Mouse (Mus musculus) adrenal gland, adult 8-10 months (tissue): Measurements from ENCODE around the gene Ina. TPM values are rescaled to one million over a fixed set of nuclear protein-coding genes. Genes with fewer than 3 reads are reported as not detected.

Experiments
- DNase-seq: peaks from one replicate; pipeline ENCODE4 v3.0.0; 2022
- total RNA-seq, 4 experiments: library from RNA; stranded (reverse); gene quantifications; 2 replicates each; pipeline ENCODE4 v1.2.4; 2022

Ina gene
- total RNA-seq, 4 experiments from 2014 or later: 6.1 to 9.9 (median 7.6) TPM

DNA sequence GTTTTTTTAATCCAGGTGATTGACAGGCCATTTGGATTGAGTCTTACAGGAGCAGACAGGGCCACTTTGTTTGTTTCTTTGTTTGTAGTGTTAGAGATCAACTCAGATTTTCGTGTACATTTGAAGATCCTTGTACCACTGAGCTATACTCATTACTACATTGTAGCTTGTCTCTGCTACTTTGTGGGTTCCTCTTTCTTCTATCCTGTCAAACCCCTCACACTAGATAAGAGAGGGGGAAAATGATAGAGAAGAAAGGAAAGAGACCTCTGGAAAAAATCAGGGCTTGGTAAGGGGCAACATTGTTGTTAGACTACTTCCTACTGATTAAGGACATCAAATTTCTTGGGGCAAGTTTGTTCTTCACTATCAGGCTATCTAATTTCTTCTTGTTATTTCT, 43.2 kb downstream of the Ina start:
- no peak for DNase-seq

DNA sequence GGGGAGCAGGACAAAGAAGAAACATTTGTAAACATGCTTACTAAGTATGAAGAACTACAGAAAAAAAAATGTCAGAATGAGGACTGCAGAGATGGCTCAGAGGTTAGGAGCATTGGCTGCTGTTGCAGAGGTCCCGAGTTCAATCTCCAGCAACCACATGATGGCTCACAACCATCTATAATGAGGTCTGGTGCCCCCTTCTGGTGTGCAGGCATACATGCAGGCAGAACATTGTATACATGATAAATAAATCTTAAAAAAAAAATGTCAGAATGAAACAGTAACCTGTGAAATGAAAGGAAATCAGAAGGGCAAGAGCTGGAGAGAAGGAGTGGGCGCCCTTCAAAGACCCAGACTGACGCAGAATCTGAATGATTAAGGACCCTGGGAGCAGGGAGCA, 51.4 kb downstream of the Ina start:
- no peak for DNase-seq

DNA sequence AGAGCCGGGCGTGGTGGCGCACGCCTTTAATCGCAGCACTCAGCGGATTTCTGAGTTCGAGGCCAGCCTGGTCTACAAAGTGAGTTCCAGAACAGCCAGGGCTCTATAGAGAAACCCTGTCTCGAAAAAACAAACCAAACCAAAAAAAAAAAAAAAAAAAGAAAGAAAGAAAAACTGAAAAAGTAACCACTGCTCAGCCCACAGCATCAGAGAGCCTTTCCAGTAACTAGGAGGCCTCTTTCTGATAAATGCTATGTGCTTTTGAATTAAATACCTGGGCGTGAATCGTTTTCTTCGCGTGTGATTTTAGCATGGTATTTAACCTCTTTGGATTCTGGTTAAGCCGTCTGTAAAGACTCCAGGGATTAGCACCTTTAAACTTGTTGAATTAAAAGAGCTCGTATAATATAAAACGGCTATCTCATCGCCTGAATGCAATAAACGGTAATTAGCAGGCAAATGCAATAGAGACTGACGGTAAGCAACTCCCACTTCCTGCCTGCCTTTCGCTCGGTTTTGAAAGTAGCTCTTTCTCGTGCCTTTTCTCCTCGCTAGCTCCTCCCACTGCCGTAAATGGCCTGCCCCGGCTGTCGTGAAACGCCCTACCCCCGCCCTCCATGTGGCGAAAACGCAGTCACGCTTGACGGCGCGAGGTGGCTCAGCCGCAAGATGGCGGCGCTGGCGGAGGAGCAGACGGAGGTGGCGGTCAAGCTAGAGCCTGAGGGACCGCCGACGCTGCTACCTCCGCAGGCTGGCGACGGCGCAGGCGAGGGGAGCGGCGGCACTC, 52.8 kb downstream of the Ina start, which contains the start of gene Taf5:
Taf5 (plus strand) TSS at position 651 of the 787 bp plus-strand sequence.
- DNase-seq: peak; percentile 96

DNA sequence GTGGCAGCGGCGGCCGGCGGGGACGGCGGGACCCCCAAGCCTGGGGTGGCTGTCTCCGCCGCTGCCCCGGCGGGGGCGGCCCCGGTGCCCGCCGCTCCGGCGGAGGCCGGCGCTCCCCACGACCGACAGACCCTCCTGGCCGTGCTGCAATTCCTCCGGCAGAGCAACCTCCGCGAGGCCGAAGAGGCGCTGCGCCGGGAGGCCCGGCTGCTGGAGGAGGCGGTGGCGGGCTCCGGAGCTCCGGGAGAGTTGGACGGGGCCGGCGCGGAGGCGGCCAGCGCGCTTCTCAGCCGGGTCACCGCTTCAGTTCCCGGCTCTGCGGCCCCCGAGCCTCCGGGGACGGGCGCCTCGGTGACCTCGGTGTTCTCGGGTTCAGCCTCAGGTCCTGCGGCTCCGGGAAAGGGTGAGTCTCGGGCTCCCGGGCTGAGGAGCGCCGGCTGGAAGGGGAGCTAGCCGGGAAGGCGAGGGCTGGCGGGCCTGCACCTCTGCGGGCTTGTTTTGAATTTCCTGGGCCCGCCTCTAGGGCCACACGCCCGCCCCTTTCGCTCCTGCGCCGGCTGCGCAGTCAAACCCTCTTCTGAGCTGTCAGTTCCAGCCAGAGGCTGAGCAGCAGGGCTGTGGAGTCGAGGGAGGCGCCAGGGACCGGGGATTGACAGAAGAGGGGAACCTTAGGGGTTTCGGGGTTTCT, 53.6 kb downstream of the Ina start:
- peak; percentile 82 for DNase-seq

Other genes starting within 250 kb of the Ina start
- 10 to 100 TPM; 44.2 to 83.0 (median 65.5) TPM for gene Nt5c2, start 455 bp downstream of the Ina start, total RNA-seq
- gene Pcgf6, start 36.2 kb downstream of the Ina start, total RNA-seq: 10 to 100 TPM; 11.7 to 19.9 (median 15.6) TPM
- 1 to 10 TPM; 2.5 to 4.2 (median 3.6) TPM for gene Taf5, start 53.0 kb downstream of the Ina start, total RNA-seq
- gene Usmg5, start 75.9 kb downstream of the Ina start, total RNA-seq: 100 to 1,000 TPM; 366 to 588 (median 484) TPM
- gene Pdcd11, start 76.1 kb downstream of the Ina start, total RNA-seq: 10 to 100 TPM; 25.3 to 28.8 (median 26.4) TPM
- 1 to 10 TPM; 4.6 to 8.8 (median 7.5) TPM for gene Calhm2, start 123.6 kb downstream of the Ina start, total RNA-seq
- not detected for gene Calhm1, start 129.6 kb downstream of the Ina start, total RNA-seq
- not detected for gene Calhm3, start 143.1 kb downstream of the Ina start, total RNA-seq
- 10 to 100 TPM; 16.2 to 26.8 (median 22.2) TPM for gene Neurl1a, start 164.1 kb downstream of the Ina start, total RNA-seq